Mouse (Mus musculus) right cerebral cortex, adult 18-20 months (tissue): ENCODE measurements at regions not wholly inside any gene's neighbourhood (a gene's known extent, or its start where the extent isn't known, plus 50 kb on each side); places are given as distances from the start of the nearest gene placed in this dataset.
A peak's percentile ranks its signal among the peaks of the same experiment; 100 is the strongest.

ENCODE experiments used
- DNase-seq: peaks from one replicate; pipeline ENCODE4 v3.0.0; 2022; ENCODE audit warnings: mixed read lengths

- DNase-seq = peak; percentile 69
These were observed 75.4 kb upstream of the Wscd1 start for GRCm38 (mm10) chr11:71674319-71674718.

GRCm38 (mm10) chr11:71675714-71676313, 73.9 kb upstream of the Wscd1 start:
- no peak for DNase-seq

- no peak for DNase-seq
These were observed 52.7 kb upstream of the Wscd1 start for GRCm38 (mm10) chr11:71697017-71697416.

- DNase-seq = no peak
These were observed 50.9 kb upstream of the Wscd1 start for GRCm38 (mm10) chr11:71698836-71699235.
